10 mouse cellular contexts compared by ENCODE assay signal in genomic region chr6:53950876-53951275, GRCm38 (mm10). TPM values are rescaled to one million over a fixed set of nuclear protein-coding genes. Genes with fewer than 3 reads are reported as not detected.
DNase-seq lines count a peak whose midpoint lies in the region; ATAC-seq and TF ChIP-seq lines count a peak whose summit lies in the region.
"Had no signal": no experiment of that assay in that cellular context is flagged by ENCODE, and none has a peak within 500 bp of the region (broad histone marks: within the 10 kb centered on the region; RNA-seq: fewer than 3 reads in every experiment).

No protein-coding gene starts in this region.

- H3K27me3 ChIP-seq in forebrain, postnatal 0 days (ENCODE audit: insufficient read depth, low read length): no peaks in the 10 kb centered on the region
- H3K27me3 ChIP-seq in forebrain, embryonic 13.5 days: 0 out of 2 replicates have a peak, but pooled peaks cover under 1% of the 10 kb centered on the region
- H3K27me3 ChIP-seq in CH12.LX (replicated peaks): no peaks in the 10 kb centered on the region
- no peaks in the 10 kb centered on the region for H3K27me3 ChIP-seq in intestine, embryonic 15.5 days (replicated peaks)
- H3K27me3 ChIP-seq in limb, embryonic 14.5 days (ENCODE audit: control insufficient read depth, insufficient read depth, low read length): no peaks in the 10 kb centered on the region

- dilution Hi-C loops in CH12.LX (cut with MboI; ENCODE audit: extremely low pct_ligation_motif_present, extremely low pct_unique_long_range_greater_than_20kb, low sequenced_read_pairs): no loop called here

- no peaks in the 10 kb centered on the region; the same call in 1 of the 2 replicates for H3K4me1 ChIP-seq in forebrain, postnatal 0 days (ENCODE audit: insufficient read depth)
- H3K4me1 ChIP-seq in forebrain, embryonic 13.5 days: peaks cover 9% of the 10 kb centered on the region
- peaks cover 3 to 45% of the 10 kb centered on the region in 2 experiments; a peak in 3 of 4 replicates for H3K4me1 ChIP-seq in CH12.LX (ENCODE audit: control insufficient read depth in 1 of 2, insufficient read depth in 2 of 2)
- peaks cover 18% of the 10 kb centered on the region; the same call in 1 of the 2 replicates for H3K4me1 ChIP-seq in intestine, embryonic 15.5 days (replicated peaks)
- H3K4me1 ChIP-seq in limb, embryonic 14.5 days (ENCODE audit: control insufficient read depth, insufficient read depth, low read length): peaks cover 58% of the 10 kb centered on the region

- TF ChIP-seq POLR2A in CH12.LX (IDR thresholded peaks at IDR 0.05; ENCODE audit: low read depth, low read length): no peak
- no peak for TF ChIP-seq POLR2A in limb, embryonic 14.5 days (IDR thresholded peaks at IDR 0.05; ENCODE audit: borderline replicate concordance, extremely low read depth, insufficient read depth, insufficient read length)

- no peak for DNase-seq in forebrain, postnatal 0 days
- DNase-seq in CH12.LX (ENCODE audit: extremely low read depth): peak; percentile 63
- peak; percentile 34 for DNase-seq in limb, embryonic 14.5 days (ENCODE audit: low spot score)
- no peak for DNase-seq in left cerebral cortex, postnatal 4 days
- DNase-seq in right cerebral cortex, postnatal 36 days (ENCODE audit: low spot score in 2 of 2): no peak

- no peaks in the 10 kb centered on the region for H3K36me3 ChIP-seq in forebrain, postnatal 0 days (ENCODE audit: insufficient read depth)
- H3K36me3 ChIP-seq in forebrain, embryonic 13.5 days (ENCODE audit: poor library complexity, severe bottlenecking): no peaks in the 10 kb centered on the region
- H3K36me3 ChIP-seq in CH12.LX (replicated peaks in 1 of 2; ENCODE audit: control insufficient read depth in 1 of 2, insufficient read depth in 1 of 2, low read length in 1 of 2): no peaks in the 10 kb centered on the region
- no peaks in the 10 kb centered on the region for H3K36me3 ChIP-seq in intestine, embryonic 15.5 days
- no peaks in the 10 kb centered on the region for H3K36me3 ChIP-seq in limb, embryonic 14.5 days (ENCODE audit: control insufficient read depth, insufficient read depth, low read length)

- H3K4me3 ChIP-seq in forebrain, postnatal 0 days (ENCODE audit: low read depth, low read length): no peak overlapping the region
- H3K4me3 ChIP-seq in forebrain, embryonic 13.5 days: no peak overlapping the region
- no peak overlapping the region for H3K4me3 ChIP-seq in CH12.LX (replicated peaks in 1 of 3; ENCODE audit: low read depth in 2 of 3, low read length in 2 of 3, poor library complexity in 1 of 3)
- H3K4me3 ChIP-seq in intestine, embryonic 15.5 days (replicated peaks): no peak overlapping the region
- no peak overlapping the region for H3K4me3 ChIP-seq in limb, embryonic 14.5 days (replicated peaks; ENCODE audit: low read length)

- H3K27ac ChIP-seq in forebrain, postnatal 0 days (ENCODE audit: low read depth, low read length): 0 out of 2 replicates have a peak overlapping the region, but pooled peaks have one; percentile 57
- H3K27ac ChIP-seq in forebrain, embryonic 13.5 days: no peak overlapping the region
- H3K27ac ChIP-seq in CH12.LX (ENCODE audit: insufficient read depth, low read depth): no peak overlapping the region
- peak overlapping the region; percentile 67 for H3K27ac ChIP-seq in intestine, embryonic 15.5 days
- peak overlapping the region; percentile 21 for H3K27ac ChIP-seq in limb, embryonic 14.5 days (replicated peaks; ENCODE audit: low read depth, low read length)

- peak; percentile 14; the same call in 1 of the 2 replicates for ATAC-seq in forebrain, postnatal 0 days
- ATAC-seq in forebrain, embryonic 13.5 days: no peak
- no peak for ATAC-seq in intestine, embryonic 15.5 days
- ATAC-seq in limb, embryonic 14.5 days (ENCODE audit: low FRiP score, low read depth): no peak
- ATAC-seq in frontal cortex, adult (ENCODE audit: low TSS enrichment): no peak

- no peaks in the 10 kb centered on the region for H3K9me3 ChIP-seq in forebrain, postnatal 0 days (ENCODE audit: low read length)
- H3K9me3 ChIP-seq in forebrain, embryonic 13.5 days (replicated peaks): no peaks in the 10 kb centered on the region
- H3K9me3 ChIP-seq in CH12.LX (replicated peaks; ENCODE audit: low read length): no peaks in the 10 kb centered on the region
- H3K9me3 ChIP-seq in intestine, embryonic 15.5 days: no peaks in the 10 kb centered on the region
- H3K9me3 ChIP-seq in limb, embryonic 14.5 days (ENCODE audit: control insufficient read depth, low read length): no peaks in the 10 kb centered on the region

- H3K79me2 ChIP-seq in CH12.LX (replicated peaks; ENCODE audit: control insufficient read depth, extremely low read depth, insufficient read depth, poor library complexity, severe bottlenecking): no peaks in the 10 kb centered on the region

- in situ Hi-C loops in CH12.LX (cut with MboI; ENCODE audit: low pct_ligation_motif_present, low pct_unique_long_range_greater_than_20kb, low sequenced_read_pairs): loop anchor here (10.0 kb wide), 1 partner anchor 176 kb away; no protein-coding TSS in a partner anchor

- TF ChIP-seq CTCF in forebrain, postnatal 0 days (IDR thresholded peaks at IDR 0.05; ENCODE audit: low read depth): no peak
- TF ChIP-seq CTCF in CH12.LX (conservative IDR thresholded peaks at IDR 0.05 in 1 of 2, IDR thresholded peaks at IDR 0.05 in 1 of 2; ENCODE audit: low read depth in 2 of 2, low read length in 2 of 2): no peak

- TF ChIP-seq RAD21 in CH12.LX (IDR thresholded peaks at IDR 0.05; ENCODE audit: low read depth, low read length): no peak

- TF ChIP-seq EP300 in CH12.LX (IDR thresholded peaks at IDR 0.05; ENCODE audit: low read length): peak; percentile 50

- H3K9ac ChIP-seq in forebrain, postnatal 0 days: no peak overlapping the region
- H3K9ac ChIP-seq in forebrain, embryonic 13.5 days: no peak overlapping the region
- H3K9ac ChIP-seq in CH12.LX (ENCODE audit: insufficient read depth, low read depth): no peak overlapping the region
- H3K9ac ChIP-seq in intestine, embryonic 15.5 days: no peak overlapping the region
- H3K9ac ChIP-seq in limb, embryonic 14.5 days (ENCODE audit: low read depth, low read length, severe bottlenecking): 0 out of 2 replicates have a peak overlapping the region, but pooled peaks have one; percentile 6

- WGBS in forebrain, postnatal 0 days: 59% methylated on average over 9 of the region's 9 CpGs
- WGBS in forebrain, embryonic 13.5 days: 62% methylated on average over 9 of the region's 9 CpGs
- WGBS in intestine, embryonic 15.5 days: 39% methylated on average over 9 of the region's 9 CpGs
- 25% methylated on average over 9 of the region's 9 CpGs for WGBS in limb, embryonic 14.5 days

- intact Hi-C loops in left cerebral cortex, postnatal 4 days (cut with DNase I): no loop called here

- H3K4me2 ChIP-seq in forebrain, postnatal 0 days (ENCODE audit: low read depth): no peak overlapping the region
- no peak overlapping the region for H3K4me2 ChIP-seq in forebrain, embryonic 13.5 days
- peak overlapping the region; percentile 44 for H3K4me2 ChIP-seq in CH12.LX (ENCODE audit: insufficient read depth, low read depth, poor library complexity, severe bottlenecking)
- H3K4me2 ChIP-seq in intestine, embryonic 15.5 days (replicated peaks): 0 out of 2 replicates have a peak overlapping the region, but pooled peaks have one; percentile 3
- H3K4me2 ChIP-seq in limb, embryonic 14.5 days (replicated peaks; ENCODE audit: low read depth, low read length, severe bottlenecking): no peak overlapping the region

TF ChIP-seq in CH12.LX, 34 proteins besides CTCF, POLR2A, EP300 and RAD21 (continues in another document):
- TF ChIP-seq CHD2 (IDR thresholded peaks at IDR 0.05; ENCODE audit: low read length): peak; percentile 53; the same call in 1 of the 2 replicates
- TF ChIP-seq SIN3A (IDR thresholded peaks at IDR 0.05; ENCODE audit: low read length): 0 out of 2 replicates have a peak, but pooled peaks have one; percentile 28
- TF ChIP-seq ZKSCAN1 (IDR thresholded peaks at IDR 0.05; ENCODE audit: borderline replicate concordance, low read depth, low read length): no peak
- TF ChIP-seq MXI1 (IDR thresholded peaks at IDR 0.05; ENCODE audit: low read depth, low read length): peak; percentile 65; the same call in 1 of the 2 replicates
- no peak for TF ChIP-seq NRF1 (IDR thresholded peaks at IDR 0.05; ENCODE audit: low read depth, low read length)
- TF ChIP-seq MAX (IDR thresholded peaks at IDR 0.05; ENCODE audit: low read length): peak; percentile 77
- peak; percentile 43; the same call in 1 of the 2 replicates for TF ChIP-seq MEF2A (IDR thresholded peaks at IDR 0.05; ENCODE audit: borderline replicate concordance, low read depth, low read length)
- no peak for TF ChIP-seq CHD1 (IDR thresholded peaks at IDR 0.05; ENCODE audit: low read depth, low read length)
- no peak for TF ChIP-seq USF2 (conservative IDR thresholded peaks at IDR 0.05; ENCODE audit: low read depth, low read length)
- no peak for TF ChIP-seq ZNF384 (IDR thresholded peaks at IDR 0.05; ENCODE audit: low read depth, low read length)
- no peak for TF ChIP-seq RCOR1 (conservative IDR thresholded peaks at IDR 0.05; ENCODE audit: low read depth, low read length)
- no peak for TF ChIP-seq MAFK (IDR thresholded peaks at IDR 0.05; ENCODE audit: insufficient replicate concordance, low read length)
- peak; percentile 74 for TF ChIP-seq MYC (IDR thresholded peaks at IDR 0.05; ENCODE audit: low read depth, low read length)
- TF ChIP-seq TBP (conservative IDR thresholded peaks at IDR 0.05; ENCODE audit: low read depth, low read length): no peak
- no peak for TF ChIP-seq ZMIZ1 (IDR thresholded peaks at IDR 0.05; ENCODE audit: low read depth, low read length)
- no peak for TF ChIP-seq ZC3H11A (IDR thresholded peaks at IDR 0.05; ENCODE audit: low read depth, low read length)
- TF ChIP-seq E2F4 (IDR thresholded peaks at IDR 0.05; ENCODE audit: insufficient replicate concordance, low read depth, low read length): no peak
- TF ChIP-seq HCFC1 (IDR thresholded peaks at IDR 0.05; ENCODE audit: low read depth, low read length): 0 out of 2 replicates have a peak, but pooled peaks have one; percentile 11
- TF ChIP-seq ETS1 (conservative IDR thresholded peaks at IDR 0.05; ENCODE audit: low read depth, low read length): peak; percentile 59; the same call in 1 of the 2 replicates
- TF ChIP-seq BHLHE40 (IDR thresholded peaks at IDR 0.05; ENCODE audit: low read depth, low read length): peak; percentile 16; the same call in 1 of the 2 replicates

RNA-seq across cellular contexts. Expression of gene Cpvl, which starts 27.6 kb away (rescaled TPM):
- total RNA-seq in forebrain, postnatal 0 days (2014; rRNA removed): not detected in 2 replicates
- polyA plus RNA-seq in forebrain, postnatal 0 days (2015; fragmentation: Nextera tagmentation; extraction: Ambion mirVana): 0.13 TPM in 1 of 2 replicates, not detected in the other
- 0.11 TPM in 1 of 2 replicates, not detected in the other for polyA plus RNA-seq in forebrain, embryonic 13.5 days (2015; fragmentation: Nextera tagmentation; extraction: Ambion mirVana)
- total RNA-seq in CH12.LX (2012; rRNA removed) (not detected in 2 replicates), CH12.LX (2014; rRNA removed) (not detected in 2 replicates)
- polyA plus RNA-seq in CH12.LX (2012; ENCODE audit: insufficient read length, low read depth): 0.22 TPM in 1 of 2 replicates, not detected in the other
- 0.09 and 0.35 TPM in 2 replicates for polyA plus RNA-seq in intestine, embryonic 15.5 days (2015; fragmentation: Nextera tagmentation; extraction: Ambion mirVana)
- 0.20 and 0.23 TPM in 2 replicates for polyA plus RNA-seq in limb, embryonic 14.5 days (2012; rRNA removed)
- polyA plus RNA-seq in limb, embryonic 14.5 days (2014; fragmentation: Nextera tagmentation; extraction: Ambion mirVana): 0.21 and 0.30 TPM in 2 replicates
- not detected for total RNA-seq in left cerebral cortex, postnatal 4 days (2021)
- total RNA-seq: megakaryocyte-erythroid progenitor cell, adult 5-6 weeks had no signal
- polyA plus RNA-seq: C2C12 had no signal

Comparison
In these comparisons a context has a peak if more than half of its experiments do, and no peak if none do; other contexts are left out.
1. H3K27ac ChIP-seq: peak in forebrain, postnatal 0 days (single experiment), intestine, embryonic 15.5 days (single experiment) and limb, embryonic 14.5 days (single experiment); none in forebrain, embryonic 13.5 days (single experiment) and CH12.LX (single experiment).
2. DNase-seq: peak in CH12.LX (single experiment) and limb, embryonic 14.5 days (single experiment); none in forebrain, postnatal 0 days (single experiment), left cerebral cortex, postnatal 4 days (single experiment) and right cerebral cortex, postnatal 36 days (0 of 2).
3. H3K4me2 ChIP-seq: peak in CH12.LX (single experiment) and intestine, embryonic 15.5 days (single experiment); none in forebrain, postnatal 0 days (single experiment), forebrain, embryonic 13.5 days (single experiment) and limb, embryonic 14.5 days (single experiment).